Mouse (Mus musculus) liver, embryonic 13.5 days (tissue): ENCODE data around the gene Tmem60. TPM values are rescaled to one million over a fixed set of nuclear protein-coding genes. Genes with fewer than 3 reads are reported as not detected.

Experiments used
- ATAC-seq: fragments of 200-750 bp; cut with Nextera tagmentation; 2 replicates; pipeline ENCODE4 v1.8.0; 2017; ENCODE audit warnings: low read depth, mild to moderate bottlenecking, moderate number of reproducible peaks, moderate library complexity
- DNase-seq: peaks from one replicate; pipeline ENCODE4 v3.0.0; 2022
- H3K27ac ChIP-seq: fragments of 300-500 bp; sonication (generic); 2 replicates; pipeline ENCODE4 v1.5.1; 2015; ENCODE audit warnings: moderate library complexity, mild to moderate bottlenecking, inconsistent platforms
- H3K27me3 ChIP-seq: fragments of 300-500 bp; sonication (generic); 2 replicates; pipeline ENCODE4 v1.6.1; 2015; ENCODE audit warnings: mild to moderate bottlenecking, inconsistent platforms
- H3K36me3 ChIP-seq: fragments of 300-500 bp; sonication (generic); 2 replicates; pipeline ENCODE4 v1.6.1; 2015; ENCODE audit warnings: mild to moderate bottlenecking, inconsistent platforms
- H3K4me1 ChIP-seq: fragments of 300-500 bp; sonication (generic); replicated peaks from 2 replicates; pipeline ENCODE4 v1.6.1; 2015; ENCODE audit warnings: inconsistent platforms
- H3K4me2 ChIP-seq: fragments of 300-500 bp; sonication (generic); 2 replicates; pipeline ENCODE4 v1.6.1; 2015; ENCODE audit warnings: inconsistent platforms, mild to moderate bottlenecking, moderate library complexity
- H3K4me3 ChIP-seq: fragments of 300-500 bp; sonication (generic); replicated peaks from 2 replicates; pipeline ENCODE4 v1.5.1; 2015; ENCODE audit warnings: mild to moderate bottlenecking, inconsistent platforms
- H3K9ac ChIP-seq: fragments of 300-500 bp; sonication (generic); 2 replicates; pipeline ENCODE4 v1.6.1; 2015; ENCODE audit warnings: mild to moderate bottlenecking, inconsistent platforms
- H3K9me3 ChIP-seq: fragments of 300-500 bp; sonication (generic); replicated peaks from 2 replicates; pipeline ENCODE4 v1.6.1; 2016; ENCODE audit warnings: inconsistent platforms
- WGBS: fragments of 180-500 bp; shearing (Covaris S2); methylation state at CpG from one replicate; pipeline ENCODE4 v1.1.7; 2015; ENCODE audit not compliant: insufficient replicate concordance; 5-methylcytosine and 5-hydroxymethylcytosine counted together
- polyA plus RNA-seq: library from polyadenylated mRNA; unstranded; fragments of >200 nt; fragmentation: Nextera tagmentation; extraction: Ambion mirVana; gene quantifications from 2 replicates; pipeline ENCODE4 v1.2.1, GENCODE M21; 2015

The Tmem60 gene
- polyA plus RNA-seq, 1 experiment from 2014 or later: 39.5 TPM

- Histone ChIP-seq H3K4me1 (peaks cover 13% of the 10 kb centered on the region), H3K9ac (no peak overlapping the region), H3K27ac (no peak overlapping the region), H3K27me3 (no peaks in the 10 kb centered on the region), H3K4me2 (no peak overlapping the region), H3K36me3 (peaks cover 17% of the 10 kb centered on the region), H3K4me3 (no peak overlapping the region), H3K9me3 (no peaks in the 10 kb centered on the region)
- DNase-seq: no peak
- no peak for ATAC-seq
- 82% methylated on average over 2 of the region's 2 CpGs for WGBS
Measured at GRCm38 (mm10) chr5:20911741-20912140, 29.8 kb downstream of the Tmem60 start.

GRCm38 (mm10) chr5:20913372-20914275, 31.6 kb downstream of the Tmem60 start:
- ATAC-seq: peak; percentile 39; the same call in 1 of the 2 replicates
- WGBS: 83% methylated on average over 11 of the region's 11 CpGs
- H3K27me3 ChIP-seq: no peaks in the 10 kb centered on the region

GRCm38 (mm10) chr5:20918967-20919366, 37.0 kb downstream of the Tmem60 start:
- ATAC-seq (no peak), DNase-seq (no peak)
- peaks cover 4% of the 10 kb centered on the region; the same call in 1 of the 2 replicates for H3K4me1 ChIP-seq
- no peak overlapping the region for H3K9ac ChIP-seq
- no peaks in the 10 kb centered on the region for H3K9me3 ChIP-seq
- no peak overlapping the region for H3K4me3 ChIP-seq
- WGBS: 88% methylated on average over 4 of the region's 4 CpGs
- H3K36me3 ChIP-seq: peaks cover 16% of the 10 kb centered on the region
- no peak overlapping the region for H3K4me2 ChIP-seq
- H3K27ac ChIP-seq: no peak overlapping the region
- no peaks in the 10 kb centered on the region for H3K27me3 ChIP-seq

More at GRCm38 (mm10) chr5:20913372-20914275, 31.6 kb downstream of the Tmem60 start:
- peaks cover 9% of the 10 kb centered on the region for H3K4me1 ChIP-seq
- peaks cover 7% of the 10 kb centered on the region for H3K36me3 ChIP-seq
- no peak overlapping the region; the same call in 1 of the 2 replicates for H3K27ac ChIP-seq
- no peaks in the 10 kb centered on the region for H3K9me3 ChIP-seq
- DNase-seq: no peak
- H3K9ac ChIP-seq: no peak overlapping the region
- H3K4me2 ChIP-seq: no peak overlapping the region
- no peak overlapping the region for H3K4me3 ChIP-seq

DNA sequence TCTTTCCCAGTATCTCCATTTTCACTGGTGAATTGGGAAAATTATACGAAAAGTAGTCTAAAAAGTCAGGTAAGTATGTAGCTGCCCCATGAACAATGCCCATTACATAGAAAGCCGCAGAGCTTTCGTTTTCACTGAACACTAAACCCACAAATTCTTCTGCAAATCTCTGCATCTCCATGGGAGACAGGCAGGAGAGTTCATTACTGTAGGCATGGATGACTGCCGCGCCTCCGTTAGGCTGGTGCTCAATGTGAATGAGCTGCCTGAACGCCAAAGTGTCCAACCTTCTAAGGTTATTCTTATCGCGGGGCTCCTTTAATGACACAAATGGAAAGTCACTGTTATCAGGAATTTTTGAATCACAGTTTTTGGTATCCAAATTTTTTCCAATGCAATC, 37.6 kb downstream of the Tmem60 start:
- Histone ChIP-seq H3K4me1 (peaks cover under 1% of the 10 kb centered on the region; the same call in 1 of the 2 replicates), H3K27me3 (no peaks in the 10 kb centered on the region), H3K36me3 (peaks cover 16% of the 10 kb centered on the region), H3K4me2 (no peak overlapping the region), H3K9ac (no peak overlapping the region), H3K9me3 (no peaks in the 10 kb centered on the region), H3K27ac (no peak overlapping the region), H3K4me3 (no peak overlapping the region)
- 92% methylated on average over 9 of the region's 9 CpGs for WGBS
- no peak for DNase-seq
- ATAC-seq: no peak

DNA sequence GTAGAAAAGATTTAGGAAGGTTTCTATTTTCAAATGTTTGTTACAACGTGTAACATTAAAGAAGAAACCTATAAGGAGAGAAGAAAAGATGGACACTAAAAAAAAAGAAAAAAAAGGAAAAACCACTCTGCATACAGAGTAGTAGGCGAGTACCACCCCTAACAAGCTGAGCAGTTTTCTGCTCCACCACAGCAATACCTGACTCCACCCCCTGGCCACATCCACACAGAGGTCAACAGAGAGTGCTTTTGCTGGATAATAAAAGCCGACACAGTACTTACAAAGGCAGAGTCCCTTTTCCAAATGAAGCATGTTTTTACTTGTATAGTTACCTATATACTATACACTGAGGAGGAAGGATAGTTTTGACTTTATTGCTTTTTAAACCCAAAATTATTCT, 42.6 kb downstream of the Tmem60 start:
- Histone ChIP-seq H3K9ac (no peak overlapping the region), H3K9me3 (no peaks in the 10 kb centered on the region), H3K36me3 (peaks cover 8% of the 10 kb centered on the region), H3K4me2 (no peak overlapping the region), H3K27ac (no peak overlapping the region), H3K27me3 (no peaks in the 10 kb centered on the region), H3K4me3 (no peak overlapping the region), H3K4me1 (peaks cover 3% of the 10 kb centered on the region)
- 64% methylated on average over 3 of the region's 3 CpGs for WGBS
- DNase-seq (no peak), ATAC-seq (no peak)

GRCm38 (mm10) chr5:20925451-20925850, 43.5 kb downstream of the Tmem60 start:
- DNase-seq (no peak), ATAC-seq (no peak)
- H3K9ac ChIP-seq: no peak overlapping the region
- H3K4me3 ChIP-seq: no peak overlapping the region
- H3K27me3 ChIP-seq: no peaks in the 10 kb centered on the region
- no peak overlapping the region for H3K4me2 ChIP-seq
- no peak overlapping the region for H3K27ac ChIP-seq
- peaks cover 5% of the 10 kb centered on the region; the same call in 1 of the 2 replicates for H3K36me3 ChIP-seq
- WGBS: 67% methylated on average over 3 of the region's 3 CpGs
- no peaks in the 10 kb centered on the region for H3K9me3 ChIP-seq
- H3K4me1 ChIP-seq: peaks cover 11% of the 10 kb centered on the region

GRCm38 (mm10) chr5:20929669-20930151, 47.7 kb downstream of the Tmem60 start:
- DNase-seq (no peak), ATAC-seq (no peak)
- 74% methylated on average over 6 of the region's 6 CpGs for WGBS
- H3K27me3 ChIP-seq: no peaks in the 10 kb centered on the region
- no peak overlapping the region for H3K4me2 ChIP-seq
- H3K27ac ChIP-seq: no peak overlapping the region
- no peak overlapping the region for H3K9ac ChIP-seq
- H3K9me3 ChIP-seq: no peaks in the 10 kb centered on the region
- no peak overlapping the region for H3K4me3 ChIP-seq
- H3K4me1 ChIP-seq: peaks cover 49% of the 10 kb centered on the region
- H3K36me3 ChIP-seq: no peaks in the 10 kb centered on the region

DNA sequence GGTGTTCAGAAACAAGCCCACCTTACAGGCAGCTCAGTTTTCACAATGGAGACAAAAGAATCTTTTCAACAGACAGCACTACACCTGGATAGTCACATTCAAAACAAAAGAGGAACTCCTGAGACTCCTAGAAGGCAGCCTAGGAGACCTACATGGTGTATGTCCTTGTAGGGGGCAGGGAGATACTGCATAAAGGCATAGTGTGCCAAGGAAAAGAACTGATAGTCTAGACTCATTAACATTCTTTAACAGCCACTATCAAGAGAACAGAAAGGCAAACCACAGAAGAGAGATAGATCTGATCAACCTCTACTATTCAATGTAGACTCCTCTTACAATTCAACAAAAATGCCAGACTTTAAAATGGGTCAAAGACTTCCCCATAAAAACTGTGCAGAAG, 48.4 kb downstream of the Tmem60 start:
- no peak overlapping the region for H3K4me2 ChIP-seq

GRCm38 (mm10) chr5:20931300-20931699, 49.3 kb downstream of the Tmem60 start:
- DNase-seq: peak; percentile 63
- Histone ChIP-seq H3K4me1 (peaks cover 65% of the 10 kb centered on the region), H3K27ac (peak overlapping the region; percentile 59), H3K9ac (no peak overlapping the region), H3K4me3 (no peak overlapping the region), H3K9me3 (no peaks in the 10 kb centered on the region), H3K36me3 (no peaks in the 10 kb centered on the region), H3K4me2 (no peak overlapping the region), H3K27me3 (no peaks in the 10 kb centered on the region)
- WGBS: 10% methylated on average over 3 of the region's 3 CpGs
- peak; percentile 69 for ATAC-seq

More for the DNA sequence above, 48.4 kb downstream of the Tmem60 start:
- Histone ChIP-seq H3K27me3 (no peaks in the 10 kb centered on the region), H3K4me3 (no peak overlapping the region), H3K36me3 (no peaks in the 10 kb centered on the region), H3K4me1 (peaks cover 57% of the 10 kb centered on the region), H3K9me3 (no peaks in the 10 kb centered on the region), H3K9ac (no peak overlapping the region), H3K27ac (0 out of 2 replicates have a peak overlapping the region, but pooled peaks have one; percentile 59)
- no peak for DNase-seq
- peak; percentile 67 for ATAC-seq

- no peak for DNase-seq
- Histone ChIP-seq H3K4me3 (no peak overlapping the region), H3K9me3 (no peaks in the 10 kb centered on the region), H3K27ac (0 out of 2 replicates have a peak overlapping the region, but pooled peaks have one; percentile 21), H3K9ac (0 out of 2 replicates have a peak overlapping the region, but pooled peaks have one; percentile 3), H3K27me3 (no peaks in the 10 kb centered on the region), H3K36me3 (no peaks in the 10 kb centered on the region), H3K4me2 (no peak overlapping the region), H3K4me1 (peaks cover 69% of the 10 kb centered on the region)
- no peak for ATAC-seq
- 32% methylated on average over 3 of the region's 3 CpGs for WGBS
Measured at GRCm38 (mm10) chr5:20932585-20932984, 50.6 kb downstream of the Tmem60 start.

- WGBS: 57% methylated on average over 5 of the region's 5 CpGs
- 0 out of 2 replicates have a peak overlapping the region, but pooled peaks have one; percentile 53 for H3K27ac ChIP-seq
Measured at GRCm38 (mm10) chr5:20935934-20936333, 53.9 kb downstream of the Tmem60 start.

More at GRCm38 (mm10) chr5:20935934-20936333, 53.9 kb downstream of the Tmem60 start:
- Histone ChIP-seq H3K36me3 (0 out of 2 replicates have a peak, but pooled peaks cover 4% of the 10 kb centered on the region), H3K27me3 (no peaks in the 10 kb centered on the region), H3K4me3 (no peak overlapping the region), H3K4me2 (0 out of 2 replicates have a peak overlapping the region, but pooled peaks have one; percentile 1), H3K4me1 (peaks cover 82% of the 10 kb centered on the region), H3K9ac (0 out of 2 replicates have a peak overlapping the region, but pooled peaks have one; percentile 17), H3K9me3 (no peaks in the 10 kb centered on the region)
- DNase-seq (no peak), ATAC-seq (no peak)
